Mouse (Mus musculus): ENCODE measurements around the gene Plekhh2.

- TF ChIP-seq CTCF (IDR thresholded peaks at IDR 0.05; ENCODE audit: borderline replicate concordance, extremely low read depth, insufficient read depth, insufficient read length): no peak
- TF ChIP-seq POLR2A (IDR thresholded peaks at IDR 0.05; ENCODE audit: borderline replicate concordance, extremely low read depth, insufficient read depth, insufficient read length, poor library complexity, severe bottlenecking): no peak
Measured at GRCm38 (mm10) chr17:84535226-84535625, 23.5 kb downstream of the Plekhh2 start.
